Mouse (Mus musculus): Measurements from ENCODE around the gene Ccar1.

DNA sequence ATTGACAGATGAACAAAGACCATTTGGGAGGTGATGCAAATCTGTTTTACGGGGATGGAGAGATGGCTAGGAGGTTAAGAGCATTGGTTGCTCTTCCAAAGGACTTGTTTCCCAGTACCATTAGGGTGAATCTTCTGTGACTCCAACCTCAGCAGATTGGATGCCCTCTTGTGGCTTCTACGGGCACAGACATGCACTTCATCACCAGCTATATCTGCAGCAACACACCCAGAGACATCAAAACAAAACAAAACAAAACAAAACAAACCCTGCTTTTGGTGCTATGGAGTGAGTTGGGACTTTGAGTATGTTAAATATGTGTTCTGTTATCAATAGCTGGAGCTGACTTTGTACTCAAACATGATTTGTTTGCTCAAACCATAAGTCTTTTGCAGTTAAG is 12.0 kb upstream of the Ccar1 start:
- TF ChIP-seq CTCF (IDR thresholded peaks at IDR 0.05; ENCODE audit: borderline replicate concordance, control insufficient read depth, extremely low read depth, insufficient read depth, low read length, poor library complexity) (no peak), POLR2A (IDR thresholded peaks at IDR 0.05; ENCODE audit: control insufficient read depth, extremely low read depth, insufficient read depth, low read length, poor library complexity) (no peak)
